Mouse (Mus musculus) midbrain, postnatal 0 days (tissue): ENCODE results near the gene Stra6l. TPM values are rescaled to one million over a fixed set of nuclear protein-coding genes. Genes with fewer than 3 reads are reported as not detected.

ENCODE experiments used
- ATAC-seq: fragments of 200-750 bp; cut with Nextera tagmentation; 2 replicates; pipeline ENCODE4 v1.8.0; 2017; ENCODE audit warnings: moderate number of reproducible peaks, mild to moderate bottlenecking, moderate TSS enrichment, moderate library complexity; ENCODE audit not compliant: low FRiP score
- DNase-seq: peaks from one replicate; pipeline ENCODE4 v3.0.0-alpha.2; 2015; ENCODE audit warnings: low spot score
- H3K27ac ChIP-seq: fragments of 300-500 bp; sonication (generic); 2 replicates; pipeline ENCODE4 v1.5.1; 2014; ENCODE audit warnings: low read depth, mild to moderate bottlenecking, low read length, mixed read lengths
- H3K27me3 ChIP-seq: fragments of 300-500 bp; sonication (generic); 2 replicates; pipeline ENCODE4 v1.6.1; 2014; ENCODE audit warnings: low read length, control low read depth, mixed read lengths; ENCODE audit not compliant: insufficient read depth
- H3K36me3 ChIP-seq: fragments of 300-500 bp; sonication (generic); 2 replicates; pipeline ENCODE4 v1.6.1; 2014; ENCODE audit warnings: low read length, control low read depth, mixed read lengths; ENCODE audit not compliant: insufficient read depth
- H3K4me1 ChIP-seq: fragments of 300-500 bp; sonication (generic); 2 replicates; pipeline ENCODE4 v1.6.1; 2014; ENCODE audit warnings: mild to moderate bottlenecking, control low read depth, antibody characterized with exemption, low read length, mixed read lengths; ENCODE audit not compliant: insufficient read depth
- H3K4me2 ChIP-seq: fragments of 300-500 bp; sonication (generic); 2 replicates; pipeline ENCODE4 v1.6.1; 2014; ENCODE audit warnings: low read depth, mild to moderate bottlenecking, low read length, mixed read lengths; ENCODE audit not compliant: poor library complexity, severe bottlenecking
- H3K4me3 ChIP-seq: fragments of 300-500 bp; sonication (generic); 2 replicates; pipeline ENCODE4 v1.5.1; 2014; ENCODE audit warnings: low read depth, mild to moderate bottlenecking, low read length, moderate library complexity
- H3K9ac ChIP-seq: fragments of 300-500 bp; sonication (generic); replicated peaks from 2 replicates; pipeline ENCODE4 v1.6.1; 2014; ENCODE audit warnings: mild to moderate bottlenecking, low read length, moderate library complexity, mixed read lengths; ENCODE audit not compliant: poor library complexity, severe bottlenecking
- H3K9me3 ChIP-seq: fragments of 300-500 bp; sonication (generic); 2 replicates; pipeline ENCODE4 v1.6.1; 2016; ENCODE audit warnings: low read length, control low read depth
- CTCF ChIP-seq: IDR thresholded peaks from 2 replicates; pipeline ENCODE4 v1.5.1; 2016; ENCODE audit warnings: antibody characterized with exemption, mild to moderate bottlenecking
- WGBS: fragments of 180-500 bp; shearing (Covaris S2); extraction: QIAGEN DNeasy Blood & Tissue Kit; methylation state at CpG from one replicate; pipeline ENCODE4 v1.1.7; 2014; 5-methylcytosine and 5-hydroxymethylcytosine counted together
- polyA plus RNA-seq: library from polyadenylated mRNA; unstranded; fragments of >200 nt; fragmentation: Nextera tagmentation; extraction: Ambion mirVana; gene quantifications from 2 replicates; pipeline ENCODE4 v1.2.1, GENCODE M21; 2015
- total RNA-seq: library from RNA; depleted of rRNA; stranded (reverse); fragments of >200 nt; gene quantifications from 2 replicates; pipeline ENCODE4 v1.2.3, GENCODE M21; 2014

The Stra6l gene
- total and polyA plus RNA-seq, 2 experiments from 2014 or later, result 0.46 to 0.71 TPM

DNA sequence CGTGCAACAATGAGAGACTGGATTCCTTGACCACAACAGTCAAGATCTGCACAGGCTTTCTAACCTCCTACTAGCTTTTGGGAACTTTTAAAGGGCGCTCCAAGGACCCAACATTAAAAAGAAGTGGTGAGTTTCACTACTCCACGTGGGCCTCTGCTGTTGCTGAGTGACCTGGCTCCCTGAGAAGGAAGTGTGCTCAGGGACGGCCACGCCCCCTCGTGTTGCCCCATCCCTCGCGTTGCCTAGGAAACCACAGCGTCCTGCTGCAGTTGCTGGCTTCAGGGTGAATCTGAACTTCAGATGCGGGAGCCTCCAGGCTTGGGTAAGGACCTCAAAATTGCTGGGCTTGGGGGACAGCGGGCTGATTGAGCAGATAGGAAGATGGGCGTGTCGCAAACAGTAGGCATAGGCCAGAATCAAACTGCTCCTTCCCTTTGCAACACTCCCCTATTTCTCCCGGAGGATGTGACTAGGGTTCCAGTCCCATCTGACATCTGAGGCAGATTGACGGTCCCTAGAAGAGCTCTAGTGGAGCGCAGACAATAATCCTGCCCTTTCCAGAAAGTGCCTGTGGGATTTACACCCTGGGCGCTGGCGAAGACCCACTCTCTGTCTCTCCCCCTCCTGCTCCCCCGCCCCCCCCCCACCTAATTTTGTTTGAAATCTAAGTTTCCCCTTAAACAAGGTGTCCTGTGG is 41.8 kb downstream of the Stra6l start, which contains the start of gene Ccdc180:
Gene Ccdc180 (plus strand): TSS at position 238 of the 696 bp plus-strand sequence.
- H3K4me2 ChIP-seq, result 0 out of 2 replicates have a peak within 1 kb of the TSS, but pooled peaks have one; percentile 7
- H3K36me3 ChIP-seq, result no peaks in the 10 kb centered on the region
- no peaks in the 10 kb centered on the region for H3K9me3 ChIP-seq
- TF ChIP-seq CTCF, result no peak
- WGBS, result 10% methylated on average over 19 of the region's 19 CpGs
- no peak within 1 kb of the TSS for H3K27ac ChIP-seq
- peak; percentile 66 for DNase-seq
- no peak within 1 kb of the TSS for H3K4me3 ChIP-seq
- no peak within 1 kb of the TSS for H3K9ac ChIP-seq
- H3K4me1 ChIP-seq, result no peaks in the 10 kb centered on the region; the same call in 1 of the 2 replicates
- 0 out of 2 replicates have a peak, but pooled peaks have one; percentile 13 for ATAC-seq
- no peaks in the 10 kb centered on the region; the same call in 1 of the 2 replicates for H3K27me3 ChIP-seq

DNA sequence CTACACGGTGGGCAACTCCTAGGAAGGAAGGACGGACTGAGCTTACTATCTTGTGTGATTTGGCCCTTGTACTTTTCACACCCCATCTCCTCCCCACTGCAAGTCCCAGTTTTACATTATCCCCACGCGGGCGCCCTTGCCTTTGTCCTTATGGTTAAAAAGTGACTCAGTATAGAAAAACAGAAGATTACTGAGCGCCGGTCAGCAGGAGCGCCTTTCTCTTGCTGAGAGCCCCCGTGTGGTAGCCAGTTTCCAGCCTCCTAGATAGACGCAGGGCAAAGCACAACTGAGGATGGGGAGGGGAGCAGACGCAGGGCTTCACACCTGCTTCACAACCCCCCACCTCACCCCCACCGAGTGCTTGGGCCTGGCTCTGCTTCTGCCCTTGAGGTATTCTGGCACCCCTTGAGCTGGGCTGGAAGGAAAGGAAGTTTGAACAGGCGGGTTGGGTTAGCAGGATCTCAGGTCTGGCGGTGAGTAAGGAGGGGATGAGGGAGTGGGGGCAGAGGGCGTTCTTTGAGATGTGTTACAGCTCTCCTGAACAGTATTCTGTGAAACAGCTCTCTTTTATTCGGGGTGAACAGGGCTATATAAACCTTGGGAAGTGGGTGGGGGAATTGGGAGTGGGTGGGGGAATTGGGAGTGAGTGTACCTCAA is 48.1 kb downstream of the Stra6l start:
- Histone ChIP-seq H3K27ac (no peak overlapping the region), H3K36me3 (no peaks in the 10 kb centered on the region), H3K4me1 (no peaks in the 10 kb centered on the region), H3K4me2 (no peak overlapping the region), H3K27me3 (no peaks in the 10 kb centered on the region; the same call in 1 of the 2 replicates), H3K9me3 (no peaks in the 10 kb centered on the region), H3K9ac (no peak overlapping the region), H3K4me3 (no peak overlapping the region)
- peak; percentile 3 for DNase-seq
- no peak for ATAC-seq
- 21% methylated on average over 16 of the region's 16 CpGs for WGBS
- peak; percentile 41 for TF ChIP-seq CTCF

DNA sequence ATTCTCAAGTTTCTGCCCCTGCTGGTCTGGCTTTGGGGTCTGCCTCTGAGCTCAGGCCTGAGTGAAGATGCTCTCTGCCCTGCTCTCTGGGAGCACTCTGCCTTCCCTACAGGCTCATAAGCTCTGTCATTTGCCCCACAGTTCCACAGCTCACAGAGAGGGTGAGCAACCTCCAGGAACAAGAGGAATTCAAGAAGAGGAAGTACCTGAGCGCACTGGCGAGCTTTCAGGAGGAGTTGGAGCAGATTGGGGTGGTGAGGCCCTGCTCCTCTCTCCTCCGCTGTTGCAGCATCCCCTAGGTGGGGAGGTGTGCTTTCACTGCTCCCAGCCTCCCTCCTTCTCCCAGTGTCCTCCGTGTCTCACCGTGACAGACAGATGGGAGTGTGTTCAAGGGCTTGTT is 49.9 kb downstream of the Stra6l start:
- Histone ChIP-seq H3K27me3 (no peaks in the 10 kb centered on the region; the same call in 1 of the 2 replicates), H3K4me2 (no peak overlapping the region), H3K9ac (no peak overlapping the region), H3K9me3 (no peaks in the 10 kb centered on the region), H3K4me1 (no peaks in the 10 kb centered on the region), H3K27ac (no peak overlapping the region), H3K4me3 (no peak overlapping the region), H3K36me3 (no peaks in the 10 kb centered on the region)
- 56% methylated on average over 5 of the region's 5 CpGs for WGBS
- no peak for ATAC-seq
- no peak for DNase-seq
- no peak for TF ChIP-seq CTCF

- no peak overlapping the region for H3K4me3 ChIP-seq
- no peaks in the 10 kb centered on the region for H3K36me3 ChIP-seq
- H3K4me2 ChIP-seq, result no peak overlapping the region
- DNase-seq, result no peak
- H3K9ac ChIP-seq, result no peak overlapping the region
- H3K4me1 ChIP-seq, result no peaks in the 10 kb centered on the region
- ATAC-seq, result no peak
- H3K27ac ChIP-seq, result no peak overlapping the region
- no peaks in the 10 kb centered on the region for H3K9me3 ChIP-seq
- WGBS, result 90% methylated on average over 13 of the region's 13 CpGs
- no peaks in the 10 kb centered on the region for H3K27me3 ChIP-seq
- no peak for TF ChIP-seq CTCF
Observed at GRCm38 (mm10) chr4:45909256-45909655, 60.8 kb downstream of the Stra6l start.

- Histone ChIP-seq H3K27ac (no peak overlapping the region), H3K27me3 (no peaks in the 10 kb centered on the region)
- 76% methylated on average over 4 of the region's 4 CpGs for WGBS
Observed at GRCm38 (mm10) chr4:45909924-45910323, 61.5 kb downstream of the Stra6l start.

DNA sequence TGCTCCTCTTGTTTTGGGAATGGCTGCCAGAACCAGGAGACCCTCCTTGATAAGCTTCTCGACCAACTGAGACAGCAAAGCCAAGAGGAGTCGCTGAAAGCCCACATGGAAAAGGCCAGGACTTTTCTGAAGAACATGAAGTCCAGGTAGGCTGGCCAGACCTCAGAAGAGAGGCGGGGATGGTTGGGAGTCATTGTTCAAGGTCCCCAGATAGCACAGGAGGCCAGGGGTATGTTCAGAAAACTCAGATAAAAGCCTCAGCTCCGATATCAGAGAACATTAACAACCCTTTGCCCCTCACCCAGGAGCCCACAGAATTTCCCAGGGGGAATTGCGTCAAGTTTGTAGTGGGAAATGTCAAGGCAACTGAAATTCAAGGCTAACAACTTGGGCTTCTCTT is 62.8 kb downstream of the Stra6l start:
- Histone ChIP-seq H3K9ac (no peak overlapping the region), H3K36me3 (no peaks in the 10 kb centered on the region), H3K4me1 (no peaks in the 10 kb centered on the region), H3K4me2 (no peak overlapping the region), H3K4me3 (no peak overlapping the region), H3K27me3 (no peaks in the 10 kb centered on the region), H3K9me3 (no peaks in the 10 kb centered on the region), H3K27ac (no peak overlapping the region)
- 85% methylated on average over 5 of the region's 5 CpGs for WGBS
- DNase-seq (no peak), ATAC-seq (no peak)
- TF ChIP-seq CTCF, result no peak

More at GRCm38 (mm10) chr4:45909924-45910323, 61.5 kb downstream of the Stra6l start:
- no peak for TF ChIP-seq CTCF
- Histone ChIP-seq H3K9me3 (no peaks in the 10 kb centered on the region), H3K36me3 (no peaks in the 10 kb centered on the region), H3K9ac (no peak overlapping the region), H3K4me1 (no peaks in the 10 kb centered on the region), H3K4me3 (no peak overlapping the region), H3K4me2 (no peak overlapping the region)
- no peak for DNase-seq
- no peak for ATAC-seq
